Mouse (Mus musculus): ENCODE results near the gene Ltbp4. TPM values are rescaled to one million over a fixed set of nuclear protein-coding genes. Genes with fewer than 3 reads are reported as not detected.
A peak's percentile ranks its signal among the peaks of the same experiment; 100 is the strongest.

The Ltbp4 gene
- total RNA-seq, 2 experiments from 2014 or later: 238 to 255 TPM

DNA sequence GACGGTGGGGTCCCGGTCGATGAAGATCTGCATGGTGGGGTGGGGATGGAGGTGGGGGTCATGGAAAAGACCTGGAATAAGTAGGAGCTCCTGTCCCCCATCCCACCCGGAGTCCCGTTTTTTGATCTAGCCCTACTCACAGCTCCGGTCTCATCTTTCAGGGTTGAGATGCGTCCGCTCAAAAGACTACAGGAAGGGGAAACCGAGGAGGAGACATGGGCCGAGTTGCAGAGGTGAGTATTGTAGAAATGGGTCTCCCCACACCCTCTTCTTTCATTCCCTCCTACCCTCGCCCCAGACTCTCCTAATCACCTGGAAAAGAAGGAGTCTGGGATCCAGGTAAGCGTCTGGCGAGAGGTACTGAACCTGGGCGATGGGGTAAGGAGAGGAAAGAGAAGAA is 17.8 kb upstream of the Ltbp4 start:
- DNase-seq: no peak

DNA sequence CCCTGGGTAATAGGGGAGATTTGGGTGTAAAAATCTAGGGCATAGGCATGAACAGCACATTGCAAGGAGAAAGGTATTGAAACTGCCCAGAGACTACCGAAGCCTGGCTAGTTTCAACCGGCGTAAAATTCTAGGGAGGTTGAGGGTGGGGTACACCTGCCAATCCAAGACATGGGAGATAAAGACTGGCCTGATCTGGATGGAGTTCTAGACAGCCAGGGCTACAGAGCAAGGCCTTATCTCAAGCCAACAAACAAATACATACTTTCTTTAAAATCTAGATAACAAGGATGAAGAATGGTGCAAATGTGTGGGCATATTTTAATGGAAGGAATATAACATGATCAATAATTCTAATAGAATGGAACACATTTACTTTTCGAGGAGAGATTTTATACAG is 17.3 kb upstream of the Ltbp4 start:
- DNase-seq: no peak

DNA sequence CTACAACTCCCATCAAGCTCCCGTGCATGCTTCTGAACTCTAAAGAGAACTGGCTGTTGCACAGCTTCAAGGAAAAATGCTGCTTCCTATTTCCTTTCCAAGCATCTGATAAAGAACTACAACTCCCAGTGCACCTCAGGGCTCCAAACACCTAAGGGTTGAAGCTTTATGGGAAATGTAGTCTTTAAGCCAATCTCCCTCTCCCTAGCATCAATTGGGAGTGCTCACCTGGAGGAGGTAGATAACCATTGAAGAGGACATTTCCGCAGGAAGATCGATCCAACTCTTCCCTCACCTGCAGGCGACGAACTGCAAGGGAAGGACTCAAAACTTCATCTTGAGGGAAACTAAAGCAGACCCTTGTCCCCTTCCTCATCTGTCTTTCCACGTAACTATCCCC is 16.7 kb upstream of the Ltbp4 start:
- no peak for DNase-seq

DNA sequence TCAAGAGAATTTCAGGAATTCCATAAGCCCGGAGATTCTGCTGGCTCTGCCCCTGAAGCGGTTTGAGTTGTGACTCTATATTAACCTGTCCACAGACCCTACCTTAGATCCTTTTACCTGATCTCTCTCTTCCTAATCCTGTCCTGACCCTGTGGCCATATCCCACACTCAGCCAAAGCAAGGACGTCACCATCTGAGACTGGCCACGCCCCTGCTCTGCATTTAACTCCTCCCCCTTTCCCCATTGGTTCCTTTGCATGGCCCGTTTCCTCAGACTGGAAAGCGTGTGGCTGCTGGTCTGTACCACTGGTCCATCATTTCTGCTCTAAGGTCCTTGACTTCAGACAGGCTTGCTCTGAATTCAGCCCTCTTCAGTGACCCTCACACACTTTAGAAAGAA is 8.0 kb upstream of the Ltbp4 start:
- DNase-seq: no peak

DNA sequence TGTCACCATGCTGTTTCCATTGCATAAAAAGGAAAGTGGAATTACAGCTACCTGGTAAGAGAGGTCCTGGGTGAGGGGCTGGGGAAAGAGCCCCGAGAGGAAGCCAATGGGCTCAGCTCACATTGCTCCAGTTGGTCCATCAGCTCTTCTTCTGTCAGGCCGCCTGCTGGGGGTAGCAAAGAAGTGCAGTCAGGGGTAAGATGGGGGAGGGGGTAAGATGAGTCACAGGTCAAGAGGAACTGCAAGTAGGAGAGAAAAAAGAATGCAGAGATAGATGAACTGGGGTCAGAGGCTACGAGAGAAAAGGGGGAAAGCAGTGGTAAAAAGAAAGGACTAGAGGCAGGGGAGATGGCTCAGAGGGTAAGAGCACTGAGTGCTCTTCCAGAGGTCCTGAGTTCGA is 5.1 kb upstream of the Ltbp4 start:
- DNase-seq: no peak

DNA sequence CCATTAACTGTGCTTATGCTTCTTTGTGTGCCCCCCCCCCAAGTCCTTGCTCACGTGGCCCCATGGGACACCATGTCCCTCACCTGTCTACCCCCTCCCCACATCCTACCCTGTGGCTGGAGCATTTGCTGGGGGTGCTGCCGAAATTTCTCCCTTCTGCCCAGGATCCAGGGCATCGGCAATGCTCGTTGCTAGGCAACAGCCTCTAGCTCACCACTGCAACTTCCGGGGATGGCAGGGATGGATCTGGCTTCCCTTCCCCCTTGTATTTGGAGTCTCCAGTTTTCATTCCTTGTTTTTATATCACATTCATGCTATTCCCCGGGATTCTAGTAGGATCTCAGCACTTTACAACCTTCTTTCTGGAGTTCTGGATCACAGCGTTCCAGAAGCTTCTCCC is 2.0 kb upstream of the Ltbp4 start:
- no peak for DNase-seq

DNA sequence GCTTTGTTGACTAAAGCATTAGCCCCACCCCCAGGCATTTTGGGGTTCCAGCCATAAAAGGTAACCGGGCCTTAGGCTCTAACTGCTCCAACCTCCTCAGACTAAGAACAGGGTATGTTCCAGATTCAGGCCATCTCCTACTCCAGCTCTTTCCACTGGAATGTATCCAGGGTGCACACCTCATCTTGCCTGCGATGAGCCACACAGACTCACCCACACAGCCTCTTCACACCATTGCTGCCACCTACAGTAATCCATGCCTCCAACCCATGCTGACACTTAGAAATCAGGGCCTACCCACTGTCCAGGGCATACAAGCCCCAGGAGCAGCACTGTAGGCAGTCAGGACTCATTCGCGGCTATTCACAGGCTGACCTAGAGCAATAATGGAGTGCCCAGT is 1.6 kb upstream of the Ltbp4 start:
- no peak for DNase-seq

DNA sequence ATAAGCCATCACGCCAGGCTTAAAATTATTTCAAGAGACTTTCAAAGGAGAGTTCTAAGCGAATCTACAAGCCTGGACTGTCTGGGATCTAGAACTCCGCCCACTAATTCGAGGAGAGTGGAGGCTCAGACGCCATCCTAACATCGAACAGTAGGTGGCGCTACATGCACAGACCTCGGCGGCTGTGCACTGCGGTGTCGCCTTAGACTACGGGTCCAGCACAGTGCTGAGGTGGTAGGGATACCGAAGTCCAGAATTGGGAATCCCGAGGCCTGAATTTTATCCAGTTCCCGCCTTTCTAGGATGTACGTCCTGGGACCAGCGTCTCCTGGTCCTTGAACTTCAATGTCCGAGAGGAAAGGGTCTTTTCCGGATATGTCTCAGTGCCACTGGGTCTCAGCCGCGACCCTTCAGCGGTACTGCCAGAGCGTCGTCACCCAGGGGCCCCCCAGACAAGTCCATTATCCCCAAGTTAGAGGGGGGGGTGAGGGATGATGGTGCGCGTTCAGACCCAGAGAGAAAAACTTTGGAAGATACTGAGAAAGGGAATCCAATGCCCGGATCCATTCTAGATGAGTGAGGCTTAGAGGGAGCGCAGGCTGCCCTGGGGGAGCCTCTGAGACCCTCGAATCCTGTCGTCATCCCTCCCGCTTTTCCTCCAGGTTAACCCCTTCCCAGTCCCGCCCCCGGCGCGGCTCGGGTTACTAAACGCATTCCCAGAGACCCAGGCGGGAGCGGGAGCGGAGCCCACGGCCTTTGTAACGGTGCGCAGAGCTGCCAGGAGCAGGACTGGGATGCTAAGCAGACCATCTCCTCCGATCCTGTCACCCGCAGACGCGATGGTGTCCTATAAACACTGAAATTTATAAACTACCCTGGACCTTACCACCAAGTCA is 1.3 kb downstream of the Ltbp4 start:
- peak; percentile 96 for DNase-seq

DNA sequence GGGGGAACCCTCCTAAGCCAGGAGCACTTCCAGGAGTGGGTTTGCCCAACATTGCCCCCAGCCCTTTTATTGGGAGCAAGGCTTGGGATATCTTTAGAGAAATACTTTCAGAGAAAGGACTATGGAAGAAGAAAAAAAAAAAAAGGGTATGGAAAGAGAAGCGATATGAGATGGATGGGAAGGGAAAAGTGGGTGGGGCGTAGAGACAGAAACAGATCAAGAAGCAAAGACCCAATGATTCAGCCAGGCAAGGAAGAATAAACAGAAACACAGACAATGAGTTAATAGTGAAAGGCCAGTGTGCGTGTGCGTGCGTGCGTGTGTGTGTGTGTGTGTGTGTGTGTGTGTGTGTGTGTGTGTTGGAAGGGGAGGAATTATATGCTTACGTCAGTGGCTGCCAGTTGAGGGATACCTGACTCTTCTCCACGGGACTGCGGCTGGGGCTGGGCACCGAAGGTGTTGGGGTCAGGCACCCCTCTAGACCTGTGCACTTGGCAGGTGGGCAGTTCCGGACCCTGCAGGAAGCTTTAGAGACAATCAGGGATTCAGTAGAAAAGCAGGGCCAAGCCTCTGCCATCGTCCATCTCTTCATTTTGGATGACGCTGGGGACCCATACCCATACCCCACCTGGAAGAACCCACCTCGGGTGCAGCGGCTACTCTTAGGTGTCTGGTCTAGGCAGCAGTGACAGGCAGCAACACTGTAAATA is 2.3 kb downstream of the Ltbp4 start:
- no peak for DNase-seq

DNA sequence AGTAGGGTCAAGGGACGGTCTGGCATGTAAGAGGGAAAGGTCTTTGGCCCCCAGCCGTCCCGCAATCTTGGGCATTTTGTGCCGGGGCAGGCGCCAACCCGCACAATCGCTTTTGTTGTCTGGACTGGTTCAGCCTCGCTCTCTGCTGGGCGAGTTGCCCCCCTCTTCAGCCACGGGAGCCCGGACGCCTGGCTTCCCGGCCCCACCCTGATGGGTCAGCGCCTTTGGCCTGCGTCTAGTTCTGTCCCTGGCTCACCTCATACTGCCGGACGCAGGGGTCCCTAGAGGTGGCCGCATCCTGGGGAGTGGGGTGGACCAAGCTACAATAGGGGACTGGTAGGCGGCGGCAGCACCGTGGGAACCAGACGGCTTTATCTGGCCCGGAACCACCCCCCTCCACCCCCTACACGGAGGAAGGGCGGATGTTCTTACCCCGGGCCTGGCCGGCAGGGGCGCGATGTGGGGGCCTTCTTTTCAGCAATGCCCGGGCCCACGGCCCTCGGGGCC is 3.0 kb downstream of the Ltbp4 start:
- DNase-seq: peak; percentile 81

DNA sequence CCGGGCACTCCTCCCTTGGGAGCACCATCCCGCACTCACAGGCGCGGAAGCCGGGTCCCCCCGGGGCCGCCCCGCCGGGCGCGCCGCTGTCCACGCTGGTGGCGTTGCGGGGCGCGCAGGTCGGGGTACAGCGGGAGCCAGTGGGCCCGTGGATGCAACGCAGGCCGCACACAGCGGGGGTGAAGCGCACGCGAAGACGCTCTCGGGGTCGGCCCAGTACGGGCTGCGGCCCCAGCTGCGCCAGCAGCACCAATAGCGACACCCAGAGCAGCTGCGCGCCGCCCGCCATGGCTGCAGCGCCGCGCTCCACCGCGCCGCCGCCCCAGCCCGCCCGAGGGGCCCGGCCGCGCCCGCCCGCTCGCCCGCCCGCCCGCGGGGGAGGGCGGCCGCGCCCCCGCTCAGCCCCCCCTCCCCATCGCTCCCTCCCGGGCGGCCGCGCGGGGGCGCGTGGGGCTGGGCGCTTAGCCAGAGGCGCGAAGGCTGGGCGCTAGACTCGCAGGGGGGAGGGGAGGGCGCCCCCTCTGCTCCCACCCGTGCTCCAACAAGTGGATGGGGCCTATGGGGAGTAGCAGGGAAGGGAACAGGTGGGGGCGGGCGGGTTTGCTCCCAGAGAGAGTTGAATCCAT is 4.1 kb downstream of the Ltbp4 start:
- DNase-seq: peak; percentile 72

DNA sequence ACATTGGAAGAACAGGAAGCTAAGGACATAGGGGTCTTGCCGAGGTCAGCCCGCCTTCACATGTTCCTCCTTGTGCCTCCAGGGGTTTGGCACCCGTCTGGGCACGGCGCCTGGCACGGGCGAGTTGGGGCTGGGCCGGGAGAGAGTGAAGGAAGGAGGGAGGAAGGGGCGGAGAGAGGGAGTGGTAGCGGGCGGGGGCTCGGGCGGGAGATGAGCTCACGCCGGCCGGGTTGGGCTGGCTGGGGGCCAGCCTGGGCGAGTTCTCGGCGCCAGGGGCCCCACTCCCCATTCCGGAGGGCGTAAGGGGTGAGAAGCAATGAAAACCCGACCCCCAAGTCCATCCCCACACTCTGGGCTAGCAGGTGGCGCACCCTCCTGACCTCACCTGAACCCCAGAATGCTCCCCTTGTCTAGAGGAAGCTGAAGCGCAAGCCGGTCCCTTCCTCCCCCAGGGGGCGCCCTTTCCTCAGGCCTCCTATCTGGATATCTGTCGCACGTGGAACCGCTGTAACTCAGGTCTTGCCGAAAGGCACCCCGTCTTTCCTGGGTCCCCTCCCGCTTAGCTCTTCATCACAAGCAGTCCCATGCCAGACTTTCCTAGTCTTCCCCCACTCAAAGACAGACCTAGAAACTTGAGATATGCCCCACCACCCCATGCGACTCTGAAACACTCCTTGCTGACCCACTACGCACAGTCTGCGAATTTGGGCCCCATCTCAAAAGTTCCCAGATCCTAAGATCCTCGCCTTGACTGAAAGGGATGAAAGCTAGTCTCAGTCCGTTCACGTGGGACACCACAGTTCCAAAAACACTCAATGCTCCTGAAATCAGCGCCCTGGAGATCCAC is 4.9 kb downstream of the Ltbp4 start:
- peak; percentile 92 for DNase-seq

DNA sequence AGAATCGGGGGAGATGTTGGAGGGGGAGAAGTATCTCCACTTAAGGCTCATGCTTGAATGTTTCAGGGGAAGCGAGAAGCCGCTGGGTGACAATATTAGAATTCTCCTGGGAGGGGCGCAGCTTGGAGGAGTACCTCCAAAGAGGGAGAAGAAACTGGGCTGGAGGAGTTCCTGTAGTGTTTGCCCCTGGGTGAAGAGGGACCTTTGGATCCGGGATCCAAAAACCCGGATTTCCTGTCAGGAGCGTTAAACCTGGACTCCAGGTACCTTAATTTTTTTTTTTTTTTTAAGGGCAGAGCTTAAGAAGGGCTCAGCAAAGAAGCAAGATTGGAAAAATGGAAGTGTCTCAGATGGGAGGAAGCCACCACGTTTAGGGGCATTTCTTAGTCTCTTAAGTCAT is 5.6 kb downstream of the Ltbp4 start:
- DNase-seq: peak; percentile 31

DNA sequence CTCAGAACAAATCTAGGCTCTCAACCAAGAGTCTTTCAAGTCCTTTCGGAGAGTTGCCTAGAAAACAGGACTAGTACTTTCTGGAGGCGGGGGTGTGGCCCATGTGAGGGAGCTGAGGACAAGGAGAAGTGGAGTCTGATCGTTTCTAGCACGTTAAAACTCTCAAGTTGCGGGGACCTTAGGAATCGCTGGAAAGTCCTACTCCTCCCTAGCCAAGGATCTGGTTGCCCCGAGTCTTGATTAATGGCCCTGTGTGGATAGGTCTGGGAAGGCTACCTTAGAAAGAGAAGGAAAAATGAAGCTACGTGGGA is 6.0 kb downstream of the Ltbp4 start:
- DNase-seq: peak; percentile 58

DNA sequence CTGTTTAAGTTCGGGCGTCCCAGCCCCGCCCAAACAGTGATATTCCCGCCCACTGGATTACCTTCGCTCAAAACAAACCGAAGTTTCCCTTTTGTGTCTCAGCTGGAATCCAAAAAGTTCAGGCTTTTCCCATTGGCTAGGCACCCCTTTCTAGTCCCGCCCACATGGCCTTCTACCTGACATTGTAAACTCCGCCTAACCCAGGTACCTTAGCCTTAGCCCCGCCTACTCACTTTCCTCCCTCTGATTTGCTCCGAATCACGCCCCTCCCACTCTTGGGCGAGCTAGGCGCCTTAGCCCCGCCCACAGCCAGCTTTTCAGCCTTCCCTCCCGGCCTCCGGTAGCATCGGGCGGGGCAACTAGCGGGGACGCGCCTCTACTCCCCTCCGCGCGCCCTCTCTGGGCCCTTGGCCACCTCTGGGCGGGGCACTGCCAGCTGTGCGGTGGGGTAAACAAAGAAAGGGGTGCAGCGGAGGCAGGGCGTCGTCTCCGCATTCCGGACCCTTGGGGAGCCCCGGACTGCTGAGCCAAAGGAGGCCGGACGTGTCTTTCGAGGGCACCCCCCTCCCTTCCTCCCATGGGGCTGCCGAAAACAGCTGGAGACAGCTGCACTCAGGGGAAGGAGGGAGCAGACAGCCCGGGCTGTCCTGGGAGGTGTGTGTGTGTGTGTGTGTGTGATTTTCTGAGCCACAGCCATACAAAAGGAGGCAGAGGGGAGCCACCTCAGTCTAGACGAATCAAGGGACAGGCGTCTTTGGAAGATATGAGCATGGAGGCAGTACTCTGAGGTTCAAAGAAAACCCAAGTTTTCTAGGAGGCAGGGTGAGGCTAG is 6.6 kb downstream of the Ltbp4 start:
- peak; percentile 95 for DNase-seq

DNA sequence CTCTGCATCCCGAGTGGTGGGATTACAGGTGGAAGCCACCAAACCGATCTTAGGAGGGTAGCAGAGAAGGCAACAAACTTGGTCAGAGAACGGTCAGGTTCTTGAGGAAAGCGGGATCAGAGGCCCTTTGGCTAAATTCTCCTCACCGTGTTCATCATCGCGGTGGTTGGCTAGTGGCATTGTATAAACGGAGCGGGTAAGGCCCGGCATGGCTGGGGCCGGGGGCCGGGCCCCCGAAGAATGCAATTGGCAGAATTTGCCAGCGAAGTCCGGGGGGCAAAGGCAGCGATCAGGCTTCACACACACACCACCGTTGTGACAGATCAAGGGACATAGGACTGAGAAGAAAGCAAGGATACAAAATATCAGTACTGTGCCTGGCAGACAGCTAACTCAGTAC is 7.5 kb downstream of the Ltbp4 start:
- DNase-seq: no peak

DNA sequence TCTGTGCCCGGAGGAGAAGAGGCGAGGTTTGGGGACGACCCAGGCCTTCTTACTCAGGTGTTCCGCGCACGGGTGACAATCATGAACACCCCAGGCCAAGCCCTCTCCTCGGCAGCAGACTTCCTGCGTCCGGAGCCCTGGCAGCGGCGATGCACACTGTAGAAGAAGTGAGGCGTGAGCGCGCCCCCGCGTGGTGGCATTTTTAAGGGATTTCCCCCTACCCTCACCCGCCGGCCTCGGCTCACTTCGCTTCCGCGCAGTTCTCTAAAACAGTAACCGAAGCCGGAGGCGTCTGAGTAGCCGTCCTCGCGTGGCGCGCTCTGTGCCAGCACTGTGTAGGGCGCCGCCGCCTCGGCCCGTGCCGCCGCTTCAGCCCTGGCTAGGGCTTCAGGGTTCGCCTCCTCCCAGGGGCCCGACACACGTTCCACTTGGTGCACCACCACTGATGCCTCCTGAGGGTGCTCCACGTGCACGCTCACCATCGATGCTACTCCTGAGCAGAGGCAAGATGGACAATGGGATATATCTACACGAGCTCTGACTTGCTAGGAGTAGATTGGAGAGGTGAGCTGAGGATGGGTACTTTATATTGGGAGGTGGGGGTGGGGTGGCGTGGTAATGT is 8.1 kb downstream of the Ltbp4 start:
- DNase-seq: peak; percentile 90

DNA sequence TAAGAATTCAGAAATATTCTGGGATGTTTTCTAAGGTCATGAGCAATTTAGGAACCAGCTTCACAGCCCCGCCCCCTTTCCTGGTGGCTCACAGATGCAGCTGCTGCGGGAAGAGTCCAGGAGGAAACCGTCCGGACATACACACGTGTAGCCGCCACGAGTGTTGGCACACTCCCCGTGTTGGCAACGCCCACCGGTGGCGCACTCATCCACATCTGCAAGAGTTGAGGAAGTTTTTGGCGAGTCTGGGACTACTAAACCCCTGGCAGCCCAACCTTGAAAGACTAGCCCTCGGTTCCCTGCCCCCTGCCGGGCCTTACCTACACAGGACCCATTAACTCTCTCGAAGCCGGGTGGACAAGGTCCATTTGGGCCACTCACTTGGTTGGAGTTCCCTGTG is 8.8 kb downstream of the Ltbp4 start:
- no peak for DNase-seq

DNA sequence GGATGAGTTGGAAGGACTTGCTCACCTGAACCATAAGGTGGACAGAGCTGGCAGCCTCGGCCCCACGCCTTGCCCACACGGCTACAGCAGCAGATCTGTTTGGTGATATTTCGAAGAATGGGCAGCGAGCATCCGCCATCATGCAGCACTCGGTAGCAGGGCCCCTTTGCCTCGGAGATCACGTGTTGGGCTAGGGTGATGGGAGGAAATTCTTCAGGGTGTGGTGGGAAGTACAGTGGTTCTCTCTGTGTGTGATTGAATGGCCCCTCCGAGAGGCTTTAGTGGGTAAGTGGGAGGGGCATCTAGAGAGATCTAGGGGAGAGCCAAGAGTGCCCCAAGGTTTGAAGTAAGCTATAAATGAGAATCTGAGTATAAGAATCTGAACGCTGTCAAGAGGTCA is 9.3 kb downstream of the Ltbp4 start:
- no peak for DNase-seq

DNA sequence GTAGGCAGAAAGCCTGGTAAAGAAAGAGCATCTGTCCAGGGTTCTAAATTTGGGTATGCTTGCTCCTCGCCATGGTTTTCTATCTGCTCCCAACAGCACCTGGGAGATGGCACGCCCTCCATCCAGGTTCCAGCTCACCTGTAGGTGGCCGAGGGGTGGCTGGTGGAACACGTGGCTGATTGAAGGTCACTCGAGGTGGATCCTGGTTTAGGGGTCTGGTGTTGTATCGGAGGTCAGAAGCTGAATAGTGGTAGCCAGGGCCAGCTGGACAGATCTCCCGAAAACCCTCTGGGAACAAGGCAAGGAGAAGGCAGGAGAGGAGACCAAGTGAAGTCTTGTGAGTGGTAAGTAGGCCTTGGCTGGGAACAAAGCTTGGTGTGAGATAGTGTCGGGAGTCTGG is 10.0 kb downstream of the Ltbp4 start:
- no peak for DNase-seq

Data from heart, postnatal 4 days (tissue).